Mouse (Mus musculus): Measurements from ENCODE around the gene Emc10. TPM values are rescaled to one million over a fixed set of nuclear protein-coding genes. Genes with fewer than 3 reads are reported as not detected.
A peak's percentile ranks its signal among the peaks of the same experiment; 100 is the strongest.

Gene Emc10
- polyA plus RNA-seq, 1 experiment from 2014 or later = 76.4 TPM

- Histone ChIP-seq H3K27me3 (ENCODE audit: control insufficient read depth, insufficient read depth, low read length) (no peaks in the 10 kb centered on the region), H3K9me3 (replicated peaks; ENCODE audit: control insufficient read depth, low read length) (no peaks in the 10 kb centered on the region), H3K4me1 (ENCODE audit: control insufficient read depth, insufficient read depth, low read length) (no peaks in the 10 kb centered on the region), H3K9ac (replicated peaks; ENCODE audit: low read length) (peak overlapping the region; percentile 10; the same call in 1 of the 2 replicates), H3K4me3 (ENCODE audit: low read depth, low read length) (no peak overlapping the region), H3K27ac (replicated peaks; ENCODE audit: low read depth, low read length) (no peak overlapping the region), H3K4me2 (ENCODE audit: low read depth, low read length) (no peak overlapping the region), H3K36me3 (replicated peaks; ENCODE audit: control insufficient read depth, insufficient read depth, low read depth, low read length) (peaks cover 2% of the 10 kb centered on the region; the same call in 1 of the 2 replicates)
- WGBS = 58% methylated on average over 13 of the region's 13 CpGs
- DNase-seq (ENCODE audit: low spot score) = no peak
- no peak for ATAC-seq (replicated peaks; ENCODE audit: insufficient number of reproducible peaks, low FRiP score, low TSS enrichment, low read depth)
Observed at GRCm38 (mm10) chr7:44486927-44487575, 9.3 kb downstream of the Emc10 start.

GRCm38 (mm10) chr7:44485572-44486195, 10.6 kb downstream of the Emc10 start:
- WGBS = 68% methylated on average over 7 of the region's 7 CpGs
- no peak overlapping the region for H3K4me3 ChIP-seq (ENCODE audit: low read depth, low read length)
- no peak for ATAC-seq (replicated peaks; ENCODE audit: insufficient number of reproducible peaks, low FRiP score, low TSS enrichment, low read depth)

GRCm38 (mm10) chr7:44484841-44485571, 11.3 kb downstream of the Emc10 start:
- no peak overlapping the region for H3K4me3 ChIP-seq (ENCODE audit: low read depth, low read length)
- H3K9ac ChIP-seq (replicated peaks; ENCODE audit: low read length) = no peak overlapping the region
- H3K4me2 ChIP-seq (ENCODE audit: low read depth, low read length) = no peak overlapping the region
- H3K4me1 ChIP-seq (ENCODE audit: control insufficient read depth, insufficient read depth, low read length) = no peaks in the 10 kb centered on the region
- H3K36me3 ChIP-seq (replicated peaks; ENCODE audit: control insufficient read depth, insufficient read depth, low read depth, low read length) = no peaks in the 10 kb centered on the region
- 40% methylated on average over 5 of the region's 5 CpGs for WGBS
- no peak overlapping the region for H3K27ac ChIP-seq (replicated peaks; ENCODE audit: low read depth, low read length)
- DNase-seq (ENCODE audit: low spot score) (peak; percentile 87), ATAC-seq (replicated peaks; ENCODE audit: insufficient number of reproducible peaks, low FRiP score, low TSS enrichment, low read depth) (peak; percentile 80)
- no peaks in the 10 kb centered on the region for H3K9me3 ChIP-seq (replicated peaks; ENCODE audit: control insufficient read depth, low read length)
- no peaks in the 10 kb centered on the region for H3K27me3 ChIP-seq (ENCODE audit: control insufficient read depth, insufficient read depth, low read length)

More at GRCm38 (mm10) chr7:44485572-44486195, 10.6 kb downstream of the Emc10 start:
- Histone ChIP-seq H3K9ac (replicated peaks; ENCODE audit: low read length) (no peak overlapping the region), H3K9me3 (replicated peaks; ENCODE audit: control insufficient read depth, low read length) (no peaks in the 10 kb centered on the region), H3K27ac (replicated peaks; ENCODE audit: low read depth, low read length) (no peak overlapping the region), H3K4me2 (ENCODE audit: low read depth, low read length) (no peak overlapping the region), H3K4me1 (ENCODE audit: control insufficient read depth, insufficient read depth, low read length) (no peaks in the 10 kb centered on the region), H3K27me3 (ENCODE audit: control insufficient read depth, insufficient read depth, low read length) (no peaks in the 10 kb centered on the region), H3K36me3 (replicated peaks; ENCODE audit: control insufficient read depth, insufficient read depth, low read depth, low read length) (no peaks in the 10 kb centered on the region)
- DNase-seq (ENCODE audit: low spot score) = no peak

GRCm38 (mm10) chr7:44484109-44484508, 12.2 kb downstream of the Emc10 start:
- ATAC-seq (replicated peaks; ENCODE audit: insufficient number of reproducible peaks, low FRiP score, low TSS enrichment, low read depth) = no peak
- Histone ChIP-seq H3K4me3 (ENCODE audit: low read depth, low read length) (no peak overlapping the region), H3K4me2 (ENCODE audit: low read depth, low read length) (no peak overlapping the region), H3K36me3 (replicated peaks; ENCODE audit: control insufficient read depth, insufficient read depth, low read depth, low read length) (no peaks in the 10 kb centered on the region), H3K9me3 (replicated peaks; ENCODE audit: control insufficient read depth, low read length) (no peaks in the 10 kb centered on the region), H3K9ac (replicated peaks; ENCODE audit: low read length) (no peak overlapping the region), H3K4me1 (ENCODE audit: control insufficient read depth, insufficient read depth, low read length) (no peaks in the 10 kb centered on the region), H3K27me3 (ENCODE audit: control insufficient read depth, insufficient read depth, low read length) (no peaks in the 10 kb centered on the region), H3K27ac (replicated peaks; ENCODE audit: low read depth, low read length) (no peak overlapping the region)
- 90% methylated on average over 1 of the region's 1 CpGs for WGBS
- no peak for DNase-seq (ENCODE audit: low spot score)

GRCm38 (mm10) chr7:44482836-44483435, 13.4 kb downstream of the Emc10 start:
- WGBS = 77% methylated on average over 3 of the region's 3 CpGs
- no peak for ATAC-seq (replicated peaks; ENCODE audit: insufficient number of reproducible peaks, low FRiP score, low TSS enrichment, low read depth)
- Histone ChIP-seq H3K36me3 (replicated peaks; ENCODE audit: control insufficient read depth, insufficient read depth, low read depth, low read length) (no peaks in the 10 kb centered on the region), H3K27me3 (ENCODE audit: control insufficient read depth, insufficient read depth, low read length) (no peaks in the 10 kb centered on the region), H3K27ac (replicated peaks; ENCODE audit: low read depth, low read length) (no peak overlapping the region), H3K4me1 (ENCODE audit: control insufficient read depth, insufficient read depth, low read length) (no peaks in the 10 kb centered on the region), H3K4me3 (ENCODE audit: low read depth, low read length) (no peak overlapping the region), H3K9me3 (replicated peaks; ENCODE audit: control insufficient read depth, low read length) (no peaks in the 10 kb centered on the region), H3K4me2 (ENCODE audit: low read depth, low read length) (no peak overlapping the region), H3K9ac (replicated peaks; ENCODE audit: low read length) (no peak overlapping the region)
- no peak for DNase-seq (ENCODE audit: low spot score)

- H3K4me2 ChIP-seq (ENCODE audit: low read depth, low read length) = no peak overlapping the region
- H3K9me3 ChIP-seq (replicated peaks; ENCODE audit: control insufficient read depth, low read length) = no peaks in the 10 kb centered on the region
- no peak for DNase-seq (ENCODE audit: low spot score)
- no peaks in the 10 kb centered on the region for H3K36me3 ChIP-seq (replicated peaks; ENCODE audit: control insufficient read depth, insufficient read depth, low read depth, low read length)
- H3K4me3 ChIP-seq (ENCODE audit: low read depth, low read length) = no peak overlapping the region
- H3K9ac ChIP-seq (replicated peaks; ENCODE audit: low read length) = no peak overlapping the region
- ATAC-seq (replicated peaks; ENCODE audit: insufficient number of reproducible peaks, low FRiP score, low TSS enrichment, low read depth) = no peak
- WGBS = 29% methylated on average over 5 of the region's 5 CpGs
- no peaks in the 10 kb centered on the region for H3K4me1 ChIP-seq (ENCODE audit: control insufficient read depth, insufficient read depth, low read length)
- H3K27me3 ChIP-seq (ENCODE audit: control insufficient read depth, insufficient read depth, low read length) = peaks cover 6% of the 10 kb centered on the region; the same call in 1 of the 2 replicates
- H3K27ac ChIP-seq (replicated peaks; ENCODE audit: low read depth, low read length) = no peak overlapping the region
Observed at GRCm38 (mm10) chr7:44475046-44475614, 21.2 kb downstream of the Emc10 start.

- H3K27me3 ChIP-seq (ENCODE audit: control insufficient read depth, insufficient read depth, low read length) = peaks cover 6% of the 10 kb centered on the region; the same call in 1 of the 2 replicates
- H3K27ac ChIP-seq (replicated peaks; ENCODE audit: low read depth, low read length) = no peak overlapping the region
- no peak overlapping the region for H3K4me3 ChIP-seq (ENCODE audit: low read depth, low read length)
- no peak overlapping the region for H3K9ac ChIP-seq (replicated peaks; ENCODE audit: low read length)
- H3K9me3 ChIP-seq (replicated peaks; ENCODE audit: control insufficient read depth, low read length) = no peaks in the 10 kb centered on the region
- DNase-seq (ENCODE audit: low spot score) = peak; percentile 19
- H3K36me3 ChIP-seq (replicated peaks; ENCODE audit: control insufficient read depth, insufficient read depth, low read depth, low read length) = no peaks in the 10 kb centered on the region
- 5% methylated on average over 4 of the region's 4 CpGs for WGBS
- H3K4me1 ChIP-seq (ENCODE audit: control insufficient read depth, insufficient read depth, low read length) = no peaks in the 10 kb centered on the region
- no peak overlapping the region for H3K4me2 ChIP-seq (ENCODE audit: low read depth, low read length)
- ATAC-seq (replicated peaks; ENCODE audit: insufficient number of reproducible peaks, low FRiP score, low TSS enrichment, low read depth) = 0 out of 2 replicates have a peak, but pooled peaks have one; percentile 42
Observed at GRCm38 (mm10) chr7:44474419-44474818, 21.9 kb downstream of the Emc10 start.

Data from embryonic facial prominence, embryonic 11.5 days (tissue).